Mouse (Mus musculus) embryonic fibroblast, embryonic 13.5 days (primary cell): ENCODE measurements around the gene Lpin1.

Source experiments
- CTCF ChIP-seq: IDR thresholded peaks from 2 replicates; pipeline ENCODE4 v1.5.1; 2011; ENCODE audit warnings: mild to moderate bottlenecking, control low read depth, low read length, moderate library complexity, borderline replicate concordance; ENCODE audit not compliant: insufficient read depth
- POLR2A ChIP-seq: IDR thresholded peaks from 2 replicates; pipeline ENCODE4 v1.6.1; 2011; ENCODE audit warnings: low read depth, mild to moderate bottlenecking, control low read depth, low read length, moderate library complexity

DNA sequence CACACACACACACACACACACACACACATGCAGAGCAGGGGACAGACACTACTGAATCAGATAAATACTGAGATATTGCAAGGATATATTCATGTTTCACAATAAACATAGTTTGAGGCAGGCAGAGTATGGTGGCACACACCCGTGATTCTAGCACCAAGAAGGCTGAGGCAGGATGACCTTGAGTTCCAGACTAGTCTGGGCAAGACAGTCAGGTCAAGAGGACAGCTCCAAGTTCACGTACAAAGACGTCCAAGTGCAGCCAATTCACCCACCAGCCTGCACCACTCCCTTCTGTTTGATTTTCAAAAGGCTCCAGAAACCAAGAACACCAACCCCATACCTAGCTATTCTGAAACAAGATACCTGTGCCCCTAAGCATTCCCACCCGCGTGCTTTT is 23.0 kb downstream of the Lpin1 start:
- TF ChIP-seq POLR2A (no peak), CTCF (no peak)
